Mouse (Mus musculus) forebrain, postnatal 0 days (tissue): ENCODE measurements around the gene Tnfrsf8. TPM values are rescaled to one million over a fixed set of nuclear protein-coding genes. Genes with fewer than 3 reads are reported as not detected.

Source experiments
- ATAC-seq: fragments of 200-750 bp; cut with Nextera tagmentation; 2 replicates; pipeline ENCODE4 v1.8.0; 2017; ENCODE audit warnings: mild to moderate bottlenecking, moderate library complexity
- DNase-seq: peaks from one replicate; pipeline ENCODE4 v3.0.0-alpha.2; 2015
- H3K27ac ChIP-seq: fragments of 300-500 bp; sonication (generic); 2 replicates; pipeline ENCODE4 v1.5.1; 2014; ENCODE audit warnings: low read depth, mild to moderate bottlenecking, antibody characterized with exemption, low read length, moderate library complexity, mixed read lengths
- H3K27me3 ChIP-seq: fragments of 300-500 bp; sonication (generic); 2 replicates; pipeline ENCODE4 v1.6.1; 2014; ENCODE audit warnings: mild to moderate bottlenecking, low read length, mixed read lengths; ENCODE audit not compliant: insufficient read depth
- H3K36me3 ChIP-seq: fragments of 300-500 bp; sonication (generic); 2 replicates; pipeline ENCODE4 v1.6.1; 2014; ENCODE audit warnings: mild to moderate bottlenecking, moderate library complexity; ENCODE audit not compliant: insufficient read depth
- H3K4me1 ChIP-seq: fragments of 300-500 bp; sonication (generic); 2 replicates; pipeline ENCODE4 v1.6.1; 2014; ENCODE audit warnings: antibody characterized with exemption; ENCODE audit not compliant: insufficient read depth
- H3K4me2 ChIP-seq: fragments of 300-500 bp; sonication (generic); 2 replicates; pipeline ENCODE4 v1.6.1; 2014; ENCODE audit warnings: low read depth, mild to moderate bottlenecking, moderate library complexity
- H3K4me3 ChIP-seq: fragments of 300-500 bp; sonication (generic); 2 replicates; pipeline ENCODE4 v1.5.1; 2014; ENCODE audit warnings: low read depth, low read length, mixed read lengths
- H3K9ac ChIP-seq: fragments of 300-500 bp; sonication (generic); 2 replicates; pipeline ENCODE4 v1.6.1; 2014; ENCODE audit warnings: mild to moderate bottlenecking
- H3K9me3 ChIP-seq: fragments of 300-500 bp; sonication (generic); 2 replicates; pipeline ENCODE4 v1.6.1; 2016; ENCODE audit warnings: low read length
- CTCF ChIP-seq: sonication (generic); IDR thresholded peaks from 2 replicates; pipeline ENCODE4 v1.5.1; 2016; ENCODE audit warnings: antibody characterized with exemption, control low read depth, low read depth
- WGBS: fragments of 180-500 bp; shearing (Covaris S2); extraction: QIAGEN DNeasy Blood & Tissue Kit; methylation state at CpG from one replicate; pipeline ENCODE4 v1.1.7; 2014; 5-methylcytosine and 5-hydroxymethylcytosine counted together
- polyA plus RNA-seq: library from polyadenylated mRNA; unstranded; fragments of >200 nt; fragmentation: Nextera tagmentation; extraction: Ambion mirVana; gene quantifications from 2 replicates; pipeline ENCODE4 v1.2.1, GENCODE M21; 2015
- total RNA-seq: library from RNA; depleted of rRNA; stranded (reverse); fragments of >200 nt; gene quantifications from 2 replicates; pipeline ENCODE4 v1.2.3, GENCODE M21; 2014

Gene Tnfrsf8
- total and polyA plus RNA-seq, 2 experiments from 2014 or later, result 1.5 to 3.3 TPM

GRCm38 (mm10) chr4:145298846-145299245 is 16.1 kb downstream of the Tnfrsf8 start:
- Histone ChIP-seq H3K4me3 (no peak overlapping the region), H3K27ac (no peak overlapping the region), H3K9me3 (no peaks in the 10 kb centered on the region), H3K27me3 (no peaks in the 10 kb centered on the region), H3K9ac (no peak overlapping the region), H3K36me3 (no peaks in the 10 kb centered on the region), H3K4me1 (no peaks in the 10 kb centered on the region), H3K4me2 (no peak overlapping the region)
- no peak for DNase-seq
- TF ChIP-seq CTCF, result no peak
- ATAC-seq, result peak; percentile 36; the same call in 1 of the 2 replicates
- 85% methylated on average over 7 of the region's 7 CpGs for WGBS

- peak; percentile 67 for ATAC-seq
These were observed 19.2 kb downstream of the Tnfrsf8 start for GRCm38 (mm10) chr4:145295589-145296300.

DNA sequence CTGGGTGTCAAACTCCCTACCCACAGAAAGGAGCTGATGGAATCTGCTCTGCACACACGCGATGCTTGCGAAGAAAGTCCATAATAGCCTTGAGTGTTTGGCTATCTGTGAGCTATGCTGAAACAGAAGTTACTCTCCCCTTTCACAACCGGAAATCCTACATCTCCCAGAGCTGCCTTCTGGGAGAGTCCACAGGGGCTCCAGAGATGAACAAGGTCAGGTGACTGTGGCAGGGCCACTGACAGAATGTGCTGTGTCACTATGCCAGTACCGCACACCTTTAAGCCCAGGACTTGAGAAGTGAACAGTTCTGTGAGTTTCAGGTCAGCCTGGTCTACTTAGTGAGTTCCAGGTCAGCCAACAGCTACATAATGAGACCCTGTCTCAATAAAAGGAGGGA is 20.4 kb downstream of the Tnfrsf8 start:
- Histone ChIP-seq H3K9me3 (no peaks in the 10 kb centered on the region), H3K4me3 (no peak overlapping the region), H3K4me1 (no peaks in the 10 kb centered on the region), H3K27me3 (no peaks in the 10 kb centered on the region), H3K36me3 (no peaks in the 10 kb centered on the region), H3K9ac (no peak overlapping the region), H3K4me2 (no peak overlapping the region), H3K27ac (no peak overlapping the region)
- DNase-seq, result no peak
- 83% methylated on average over 5 of the region's 5 CpGs for WGBS
- no peak for ATAC-seq
- no peak for TF ChIP-seq CTCF

More at GRCm38 (mm10) chr4:145295589-145296300, 19.2 kb downstream of the Tnfrsf8 start:
- Histone ChIP-seq H3K9me3 (no peaks in the 10 kb centered on the region), H3K36me3 (no peaks in the 10 kb centered on the region), H3K27ac (no peak overlapping the region), H3K4me2 (no peak overlapping the region), H3K4me3 (no peak overlapping the region), H3K9ac (no peak overlapping the region), H3K27me3 (no peaks in the 10 kb centered on the region), H3K4me1 (no peaks in the 10 kb centered on the region)
- DNase-seq, result peak; percentile 69
- WGBS, result 49% methylated on average over 5 of the region's 5 CpGs
- peak; percentile 77 for TF ChIP-seq CTCF

DNA sequence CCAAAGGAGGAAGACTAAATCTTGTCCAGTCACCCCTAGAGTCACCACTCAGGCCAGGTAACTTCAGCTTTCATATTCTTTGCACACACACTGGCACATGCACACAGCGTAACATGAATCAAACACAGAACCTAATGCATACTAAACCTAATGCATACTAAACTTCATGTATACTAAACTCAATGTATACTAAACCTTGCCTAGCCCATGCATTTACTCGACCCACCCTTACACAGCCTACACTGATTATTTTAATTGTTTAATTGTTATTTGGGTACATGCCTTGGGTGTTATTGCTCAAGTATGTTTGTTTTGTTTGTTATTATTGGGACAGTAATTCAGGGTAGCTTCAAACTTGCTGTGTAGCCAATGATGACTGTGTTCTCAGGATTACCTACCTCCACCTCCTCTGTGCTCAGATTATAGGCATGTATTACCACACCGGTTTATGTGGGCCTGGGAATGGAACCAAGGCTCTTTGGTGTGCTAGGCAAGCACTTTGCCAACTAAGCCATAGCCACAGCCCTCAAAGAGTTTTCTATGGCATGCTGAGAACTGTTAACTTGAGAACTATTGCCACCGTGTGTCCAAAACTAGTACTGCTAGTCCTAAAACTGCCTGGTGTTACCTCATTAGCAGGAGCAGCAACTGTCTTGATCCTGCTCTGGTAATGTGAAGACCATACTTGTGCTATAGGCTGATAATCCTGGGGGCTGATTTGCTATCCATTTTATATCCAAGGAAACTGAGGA is 28.4 kb downstream of the Tnfrsf8 start:
- Histone ChIP-seq H3K9me3 (no peaks in the 10 kb centered on the region), H3K27ac (no peak overlapping the region), H3K27me3 (no peaks in the 10 kb centered on the region), H3K4me3 (no peak overlapping the region), H3K9ac (no peak overlapping the region), H3K36me3 (no peaks in the 10 kb centered on the region), H3K4me1 (no peaks in the 10 kb centered on the region), H3K4me2 (no peak overlapping the region)
- DNase-seq (peak; percentile 87), ATAC-seq (peak; percentile 91)
- peak; percentile 88 for TF ChIP-seq CTCF
- 48% methylated on average over 4 of the region's 4 CpGs for WGBS

- Histone ChIP-seq H3K4me2 (no peak overlapping the region), H3K4me3 (no peak overlapping the region), H3K9me3 (no peaks in the 10 kb centered on the region), H3K27ac (no peak overlapping the region), H3K27me3 (no peaks in the 10 kb centered on the region), H3K4me1 (no peaks in the 10 kb centered on the region), H3K9ac (no peak overlapping the region), H3K36me3 (no peaks in the 10 kb centered on the region)
- TF ChIP-seq CTCF, result no peak
- ATAC-seq (no peak), DNase-seq (no peak)
- WGBS, result 96% methylated on average over 4 of the region's 4 CpGs
These were observed 30.3 kb downstream of the Tnfrsf8 start for GRCm38 (mm10) chr4:145284675-145285074.

DNA sequence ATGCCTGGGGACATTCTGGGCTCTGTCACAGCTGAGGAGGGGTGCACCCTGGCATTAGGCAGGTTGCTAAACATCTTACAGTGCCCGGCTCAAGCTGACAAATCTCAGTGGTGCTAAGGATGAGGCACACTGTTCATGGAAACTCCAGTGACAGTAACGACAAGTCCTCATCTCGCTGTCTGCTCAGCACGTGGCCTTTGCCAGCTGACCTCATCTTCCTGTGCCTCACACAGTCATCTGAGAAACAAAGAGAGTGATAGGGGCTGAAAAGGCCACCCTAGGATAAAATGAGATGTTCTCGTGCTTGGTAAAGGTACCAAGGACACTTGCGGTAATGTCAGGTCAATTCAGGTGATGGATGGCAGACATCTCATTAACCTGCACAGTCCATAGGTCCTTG is 31.5 kb downstream of the Tnfrsf8 start:
- ATAC-seq (no peak), DNase-seq (no peak)
- TF ChIP-seq CTCF, result no peak
- Histone ChIP-seq H3K27me3 (no peaks in the 10 kb centered on the region), H3K27ac (no peak overlapping the region), H3K36me3 (no peaks in the 10 kb centered on the region), H3K9me3 (no peaks in the 10 kb centered on the region), H3K4me2 (no peak overlapping the region), H3K4me1 (no peaks in the 10 kb centered on the region), H3K9ac (no peak overlapping the region), H3K4me3 (no peak overlapping the region)
- 68% methylated on average over 6 of the region's 6 CpGs for WGBS

DNA sequence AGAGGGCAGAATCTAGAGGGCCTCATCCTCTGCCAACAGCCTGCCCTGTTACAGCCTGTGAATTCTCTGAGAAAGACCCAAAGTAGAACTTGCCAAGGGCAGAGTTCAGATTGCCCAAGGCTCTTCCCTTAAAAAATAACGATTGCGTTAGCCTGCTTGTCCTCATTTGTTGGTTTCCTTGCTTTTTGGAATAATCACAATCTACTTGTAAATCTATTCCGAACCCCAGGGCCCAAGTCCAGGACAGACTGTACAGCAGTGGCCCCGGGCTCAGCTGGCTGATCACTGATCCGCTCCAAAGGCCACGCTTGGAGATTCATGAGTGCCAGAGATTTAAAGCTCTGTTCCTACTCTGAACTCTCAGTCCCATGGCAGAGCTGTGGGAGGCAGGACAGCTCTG is 34.0 kb downstream of the Tnfrsf8 start:
- DNase-seq, result no peak
- no peak overlapping the region for H3K9ac ChIP-seq
- no peaks in the 10 kb centered on the region for H3K27me3 ChIP-seq
- H3K36me3 ChIP-seq, result no peaks in the 10 kb centered on the region
- H3K4me3 ChIP-seq, result no peak overlapping the region
- 78% methylated on average over 6 of the region's 6 CpGs for WGBS
- no peak for TF ChIP-seq CTCF
- no peak for ATAC-seq
- no peaks in the 10 kb centered on the region for H3K4me1 ChIP-seq
- H3K27ac ChIP-seq, result no peak overlapping the region
- no peak overlapping the region for H3K4me2 ChIP-seq
- no peaks in the 10 kb centered on the region for H3K9me3 ChIP-seq
